Mouse (Mus musculus) embryonic facial prominence, embryonic 15.5 days (tissue): ENCODE data around the gene Alk. TPM values are rescaled to one million over a fixed set of nuclear protein-coding genes. Genes with fewer than 3 reads are reported as not detected.

Experiments used
- ATAC-seq: fragments of 200-750 bp; cut with Nextera tagmentation; 2 replicates; pipeline ENCODE4 v1.8.0; 2017; ENCODE audit warnings: low read depth, moderate TSS enrichment; ENCODE audit not compliant: insufficient number of reproducible peaks, low FRiP score, low TSS enrichment
- H3K27ac ChIP-seq: fragments of 300-500 bp; sonication (generic); replicated peaks from 2 replicates; pipeline ENCODE4 v1.5.1; 2015; ENCODE audit warnings: mild to moderate bottlenecking, inconsistent platforms
- H3K27me3 ChIP-seq: fragments of 300-500 bp; sonication (generic); 2 replicates; pipeline ENCODE4 v1.6.1; 2015; ENCODE audit warnings: inconsistent platforms
- H3K36me3 ChIP-seq: fragments of 300-500 bp; sonication (generic); 2 replicates; pipeline ENCODE4 v1.6.1; 2015; ENCODE audit warnings: mild to moderate bottlenecking, inconsistent platforms
- H3K4me1 ChIP-seq: fragments of 300-500 bp; sonication (generic); 2 replicates; pipeline ENCODE4 v1.6.1; 2015; ENCODE audit warnings: inconsistent platforms
- H3K4me2 ChIP-seq: fragments of 300-500 bp; sonication (generic); replicated peaks from 2 replicates; pipeline ENCODE4 v1.6.1; 2015; ENCODE audit warnings: mild to moderate bottlenecking, inconsistent platforms
- H3K4me3 ChIP-seq: fragments of 300-500 bp; sonication (generic); replicated peaks from 2 replicates; pipeline ENCODE4 v1.5.1; 2015; ENCODE audit warnings: mild to moderate bottlenecking, inconsistent platforms
- H3K9ac ChIP-seq: fragments of 300-500 bp; sonication (generic); 2 replicates; pipeline ENCODE4 v1.6.1; 2015; ENCODE audit warnings: inconsistent platforms
- H3K9me3 ChIP-seq: fragments of 300-500 bp; sonication (generic); replicated peaks from 2 replicates; pipeline ENCODE4 v1.6.1; 2016; ENCODE audit warnings: inconsistent platforms
- WGBS: fragments of 180-500 bp; shearing (Covaris S2); methylation state at CpG from one replicate; pipeline ENCODE4 v1.1.7; 2015; 5-methylcytosine and 5-hydroxymethylcytosine counted together
- polyA plus RNA-seq: library from polyadenylated mRNA; unstranded; fragments of >200 nt; fragmentation: Nextera tagmentation; extraction: Ambion mirVana; gene quantifications from 2 replicates; pipeline ENCODE4 v1.2.1, GENCODE M21; 2015

Gene Alk
- polyA plus RNA-seq, 1 experiment from 2014 or later, result 0.52 TPM

DNA sequence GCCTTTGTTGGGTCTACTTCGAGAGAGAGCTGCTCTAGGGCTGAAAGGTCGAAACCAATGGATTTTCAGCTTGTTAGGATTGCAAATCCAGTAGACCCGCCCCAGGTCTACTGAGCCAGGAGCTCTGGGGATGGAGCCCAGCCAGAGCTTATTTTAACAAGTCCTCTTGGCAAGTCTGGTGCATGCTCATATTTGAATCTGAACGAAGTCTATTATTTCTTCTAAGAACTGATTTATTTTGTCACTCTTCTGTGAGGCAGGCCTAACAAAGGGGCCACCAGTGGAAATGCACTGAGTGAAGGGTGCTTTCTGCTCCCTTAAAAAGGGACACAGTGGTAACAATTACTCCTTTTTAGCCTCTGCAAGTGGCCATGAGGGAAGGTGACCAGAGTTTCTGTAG lies 24.3 kb downstream of the Alk start:
- no peaks in the 10 kb centered on the region for H3K9me3 ChIP-seq
- no peak for ATAC-seq
- no peak overlapping the region for H3K9ac ChIP-seq
- H3K4me2 ChIP-seq, result no peak overlapping the region
- no peak overlapping the region for H3K4me3 ChIP-seq
- no peak overlapping the region for H3K27ac ChIP-seq
- WGBS, result 62% methylated on average over 4 of the region's 4 CpGs
- no peaks in the 10 kb centered on the region for H3K4me1 ChIP-seq
- H3K36me3 ChIP-seq, result no peaks in the 10 kb centered on the region
- H3K27me3 ChIP-seq, result no peaks in the 10 kb centered on the region

DNA sequence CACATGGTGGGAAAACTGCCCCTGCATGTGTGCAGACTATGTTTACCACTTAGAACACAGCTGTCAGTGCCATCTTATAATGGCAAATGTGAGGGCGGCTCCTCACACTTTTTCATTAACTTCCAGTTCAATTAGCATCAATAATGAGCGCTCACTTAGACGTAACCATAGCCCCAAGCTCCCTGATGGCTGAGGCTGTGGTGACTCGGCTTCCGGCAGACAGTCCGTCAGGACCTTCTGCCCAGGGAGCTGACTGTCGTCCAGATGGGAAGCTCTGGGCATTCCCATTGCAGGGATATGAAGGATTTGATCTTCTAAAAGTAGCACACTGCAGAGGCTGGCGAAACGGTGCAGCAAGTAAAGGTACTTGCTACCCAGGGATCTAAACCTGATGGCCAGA lies 25.1 kb downstream of the Alk start:
- 83% methylated on average over 9 of the region's 9 CpGs for WGBS
- Histone ChIP-seq H3K27me3 (no peaks in the 10 kb centered on the region), H3K36me3 (no peaks in the 10 kb centered on the region), H3K9ac (no peak overlapping the region), H3K9me3 (no peaks in the 10 kb centered on the region), H3K4me3 (no peak overlapping the region), H3K27ac (no peak overlapping the region), H3K4me2 (no peak overlapping the region), H3K4me1 (no peaks in the 10 kb centered on the region)
- no peak for ATAC-seq

DNA sequence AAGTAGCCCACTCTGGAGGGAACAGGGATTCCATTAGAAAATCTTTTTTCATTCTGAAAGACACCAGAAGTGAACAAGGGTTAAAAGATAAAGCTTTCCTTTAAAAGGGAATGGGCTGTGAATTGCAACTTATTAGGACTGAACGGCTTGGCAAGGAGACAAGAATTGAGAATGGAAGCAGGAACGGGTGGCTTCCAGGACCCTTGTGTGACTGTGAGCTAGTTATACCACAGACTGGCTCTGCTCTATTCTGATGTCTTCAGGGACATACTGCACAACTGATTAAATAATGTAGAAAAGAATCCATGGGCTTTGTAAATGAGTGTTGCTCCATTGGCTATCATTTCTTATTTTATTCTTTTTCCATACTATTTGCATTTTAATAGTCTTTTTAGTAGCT lies 33.0 kb downstream of the Alk start:
- Histone ChIP-seq H3K27ac (no peak overlapping the region), H3K4me2 (no peak overlapping the region), H3K9me3 (no peaks in the 10 kb centered on the region), H3K9ac (no peak overlapping the region), H3K27me3 (no peaks in the 10 kb centered on the region), H3K4me1 (no peaks in the 10 kb centered on the region), H3K4me3 (no peak overlapping the region), H3K36me3 (no peaks in the 10 kb centered on the region)
- 77% methylated on average over 2 of the region's 2 CpGs for WGBS
- ATAC-seq, result no peak

DNA sequence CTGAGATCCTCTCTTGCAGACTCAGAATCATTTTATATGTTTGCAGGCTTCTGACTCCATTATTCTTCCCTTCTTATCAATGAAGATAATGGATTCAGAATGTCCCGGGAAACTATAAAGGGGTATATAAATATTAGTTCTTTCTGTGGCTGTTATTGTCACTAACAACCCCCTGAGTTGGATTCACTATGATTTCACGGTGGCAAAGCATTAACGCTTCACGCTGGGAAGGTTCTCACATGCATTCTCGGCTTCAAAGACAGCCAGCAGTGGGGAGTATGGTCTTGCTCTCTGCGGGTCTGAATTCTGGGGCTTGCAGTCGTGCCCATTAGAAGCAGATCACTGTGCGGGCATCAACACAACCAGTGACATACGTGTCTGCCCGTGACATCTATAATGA lies 34.9 kb downstream of the Alk start:
- Histone ChIP-seq H3K4me1 (no peaks in the 10 kb centered on the region), H3K27me3 (no peaks in the 10 kb centered on the region), H3K4me2 (no peak overlapping the region), H3K9me3 (no peaks in the 10 kb centered on the region), H3K4me3 (no peak overlapping the region), H3K27ac (no peak overlapping the region), H3K36me3 (no peaks in the 10 kb centered on the region), H3K9ac (no peak overlapping the region)
- ATAC-seq, result no peak
- 70% methylated on average over 10 of the region's 10 CpGs for WGBS

DNA sequence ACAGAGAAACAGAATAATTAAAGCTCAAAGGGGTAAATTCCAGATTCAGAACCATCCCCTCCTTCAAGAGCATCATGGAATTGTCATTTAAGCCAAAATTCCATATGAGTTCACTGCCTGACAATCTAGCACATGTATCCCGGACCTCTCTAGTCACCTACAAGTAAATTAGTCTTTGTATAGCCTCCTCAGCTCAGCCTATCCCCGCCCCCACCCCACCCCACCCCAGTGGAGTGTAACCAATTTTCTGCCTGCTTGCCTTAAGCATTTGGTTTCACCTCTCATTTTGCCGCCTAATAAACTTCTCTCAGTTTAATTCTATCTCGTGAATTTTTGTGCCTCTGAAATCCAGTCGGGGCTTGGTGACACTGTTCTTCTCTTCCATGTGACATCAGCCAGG lies 41.0 kb downstream of the Alk start:
- Histone ChIP-seq H3K36me3 (no peaks in the 10 kb centered on the region), H3K27ac (no peak overlapping the region), H3K27me3 (no peaks in the 10 kb centered on the region), H3K9ac (no peak overlapping the region), H3K4me2 (no peak overlapping the region), H3K4me3 (no peak overlapping the region), H3K9me3 (no peaks in the 10 kb centered on the region), H3K4me1 (no peaks in the 10 kb centered on the region)
- no peak for ATAC-seq
- WGBS, result 52% methylated on average over 5 of the region's 5 CpGs

DNA sequence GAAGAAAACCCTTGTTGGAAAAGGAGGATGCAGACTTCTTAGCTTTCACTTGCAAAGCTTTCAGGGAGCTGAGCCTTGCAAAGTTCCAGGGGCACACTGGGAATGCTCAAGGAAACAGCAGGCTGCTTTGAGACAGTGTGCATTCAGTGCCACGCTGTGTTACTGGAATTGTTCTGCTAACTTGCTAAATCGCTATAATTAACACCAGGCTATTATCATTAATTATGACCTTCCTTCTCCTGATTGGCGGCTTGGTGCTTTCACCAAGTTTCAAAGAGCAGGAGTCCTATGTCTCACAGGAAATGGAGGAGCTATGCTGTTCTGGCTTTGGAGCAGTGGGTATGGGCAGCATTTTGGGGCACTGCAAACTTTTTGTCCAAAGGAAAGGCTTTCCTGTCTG lies 43.0 kb downstream of the Alk start:
- H3K9ac ChIP-seq, result no peak overlapping the region

DNA sequence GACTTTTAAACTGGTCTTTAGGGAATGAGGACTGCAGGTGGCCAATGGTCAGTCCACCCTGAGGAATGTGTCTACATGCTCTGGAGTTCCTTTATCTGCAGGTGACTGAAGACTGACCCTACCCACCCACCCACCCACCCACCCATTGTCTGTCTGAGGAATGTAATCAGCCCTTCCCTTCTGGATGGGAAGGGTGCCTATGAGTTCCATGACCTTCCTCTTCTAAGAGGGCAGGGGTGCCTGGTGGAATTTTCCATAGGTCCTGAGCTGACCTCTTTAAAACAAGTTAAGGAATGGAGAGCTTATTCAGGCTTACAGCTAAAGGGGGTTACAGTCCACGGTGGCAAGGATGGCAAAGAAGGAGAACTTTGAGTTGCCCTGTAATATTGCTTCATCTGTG lies 43.7 kb downstream of the Alk start:
- H3K36me3 ChIP-seq, result no peaks in the 10 kb centered on the region

More for the DNA sequence above, 43.0 kb downstream of the Alk start:
- no peak overlapping the region for H3K27ac ChIP-seq
- H3K4me2 ChIP-seq, result no peak overlapping the region
- H3K4me1 ChIP-seq, result no peaks in the 10 kb centered on the region
- WGBS, result 38% methylated on average over 3 of the region's 3 CpGs
- no peaks in the 10 kb centered on the region for H3K36me3 ChIP-seq
- no peak for ATAC-seq
- H3K27me3 ChIP-seq, result no peaks in the 10 kb centered on the region
- H3K4me3 ChIP-seq, result no peak overlapping the region
- H3K9me3 ChIP-seq, result no peaks in the 10 kb centered on the region

DNA sequence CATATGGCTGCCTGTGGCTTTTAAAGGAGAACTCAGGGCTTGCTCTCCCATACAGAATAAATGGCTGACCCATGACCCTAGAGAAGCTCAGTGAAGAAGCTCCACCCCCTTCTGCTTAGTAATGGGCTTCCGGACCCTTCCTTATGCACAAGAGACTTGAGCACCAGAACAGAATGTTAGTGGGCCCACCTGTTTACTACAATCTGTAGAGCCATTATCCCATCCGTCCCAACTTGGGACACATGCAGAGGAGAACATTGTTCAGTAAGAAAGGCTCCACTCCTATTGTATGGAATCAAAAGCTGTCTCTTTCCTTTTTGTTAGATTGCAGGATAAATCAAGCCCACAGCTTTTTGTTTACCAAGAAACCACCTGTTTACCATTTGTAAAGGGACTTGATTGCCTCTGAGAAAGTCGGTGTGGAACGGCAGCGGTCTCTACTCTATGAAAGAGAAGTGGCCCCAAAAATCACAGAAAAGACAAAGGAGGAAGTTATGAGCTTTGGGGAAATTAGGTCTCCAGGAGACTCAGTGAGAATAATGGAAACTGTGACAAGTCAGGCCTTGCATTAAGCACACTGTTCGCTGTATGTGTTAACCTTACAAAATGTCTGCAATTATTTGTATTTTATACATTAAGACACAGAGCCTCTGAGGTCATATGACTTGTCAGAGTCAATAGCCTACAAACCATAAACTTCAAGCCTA lies 47.2 kb downstream of the Alk start:
- no peak overlapping the region for H3K27ac ChIP-seq
- H3K4me2 ChIP-seq, result no peak overlapping the region
- WGBS, result 84% methylated on average over 6 of the region's 6 CpGs
- no peak overlapping the region for H3K4me3 ChIP-seq
- no peaks in the 10 kb centered on the region for H3K36me3 ChIP-seq
- H3K9ac ChIP-seq, result no peak overlapping the region
- ATAC-seq, result no peak
- no peaks in the 10 kb centered on the region for H3K27me3 ChIP-seq
- no peaks in the 10 kb centered on the region for H3K9me3 ChIP-seq
- no peaks in the 10 kb centered on the region for H3K4me1 ChIP-seq

More for the DNA sequence above, 43.7 kb downstream of the Alk start:
- H3K4me2 ChIP-seq, result no peak overlapping the region
- no peaks in the 10 kb centered on the region for H3K9me3 ChIP-seq
- H3K4me1 ChIP-seq, result no peaks in the 10 kb centered on the region
- H3K27ac ChIP-seq, result no peak overlapping the region
- H3K27me3 ChIP-seq, result no peaks in the 10 kb centered on the region
- H3K9ac ChIP-seq, result no peak overlapping the region
- no peak overlapping the region for H3K4me3 ChIP-seq
- ATAC-seq, result no peak
- WGBS, result 86% methylated on average over 1 of the region's 1 CpGs

DNA sequence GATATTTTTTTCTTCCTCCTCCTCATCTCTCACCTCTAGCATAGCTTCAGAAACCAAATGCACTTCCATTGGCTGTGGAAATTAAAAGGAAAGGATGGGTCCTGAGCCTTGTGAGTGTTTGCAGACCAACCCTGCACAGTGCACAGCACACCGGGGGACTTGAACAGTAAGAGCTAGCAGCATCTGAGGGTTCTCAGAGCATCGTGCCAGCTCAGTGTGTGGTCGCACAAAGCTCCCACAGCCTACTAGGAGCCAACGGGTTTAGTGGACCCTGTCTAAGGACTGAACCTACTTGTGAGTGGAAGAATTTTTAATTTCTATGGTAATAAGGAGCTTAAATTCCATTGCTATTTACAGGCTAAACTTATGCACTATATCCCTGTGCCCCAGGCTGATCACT lies 58.2 kb downstream of the Alk start:
- Histone ChIP-seq H3K4me2 (no peak overlapping the region), H3K9me3 (no peaks in the 10 kb centered on the region), H3K36me3 (no peaks in the 10 kb centered on the region), H3K4me3 (no peak overlapping the region), H3K27ac (no peak overlapping the region), H3K4me1 (no peaks in the 10 kb centered on the region), H3K27me3 (no peaks in the 10 kb centered on the region), H3K9ac (no peak overlapping the region)
- ATAC-seq, result no peak
- WGBS, result 76% methylated on average over 4 of the region's 4 CpGs

DNA sequence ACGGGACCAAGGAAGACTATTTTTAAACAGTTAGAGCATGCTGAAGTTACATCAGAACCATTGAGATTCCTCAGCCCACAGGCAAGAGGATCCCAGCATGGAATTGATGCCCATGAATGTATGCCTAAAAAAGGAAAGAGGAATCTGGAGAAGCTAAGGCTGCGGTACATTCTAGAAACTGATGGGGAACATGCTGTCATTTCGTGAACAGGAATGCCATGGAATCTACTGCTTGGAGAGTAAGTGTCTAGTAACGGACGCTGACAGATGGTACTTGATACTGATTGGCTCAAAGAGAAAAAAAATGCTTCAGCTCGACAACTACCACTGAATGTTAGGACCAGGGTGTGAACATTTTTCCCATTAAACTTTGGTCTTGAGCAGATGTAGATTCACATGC lies 69.1 kb downstream of the Alk start:
- Histone ChIP-seq H3K4me2 (no peak overlapping the region), H3K4me1 (no peaks in the 10 kb centered on the region), H3K36me3 (no peaks in the 10 kb centered on the region), H3K4me3 (no peak overlapping the region), H3K9ac (no peak overlapping the region), H3K27ac (no peak overlapping the region), H3K27me3 (no peaks in the 10 kb centered on the region), H3K9me3 (no peaks in the 10 kb centered on the region)
- no peak for ATAC-seq
- whole genome bisulfite sequencing, result 80% methylated on average over 6 of the region's 6 CpGs

DNA sequence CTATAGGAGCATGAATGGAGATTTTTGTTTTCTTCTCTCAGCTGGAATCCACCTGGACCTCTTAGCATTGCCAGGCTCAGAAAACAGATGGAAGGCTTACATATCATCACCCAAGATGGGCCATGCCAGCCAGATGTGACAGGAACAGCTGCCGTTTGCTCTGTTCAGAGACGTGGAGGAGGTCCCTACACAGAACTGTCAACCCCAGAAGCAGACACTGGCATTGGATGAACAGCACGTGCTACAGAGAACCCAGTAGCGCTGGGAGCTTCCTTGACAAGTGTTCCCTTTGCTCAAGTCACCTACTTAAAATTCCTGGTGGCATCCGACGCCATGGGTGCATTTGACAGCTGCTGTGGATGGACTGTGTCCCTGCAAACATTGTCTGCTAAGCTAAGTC lies 72.2 kb downstream of the Alk start:
- no peak overlapping the region for H3K4me3 ChIP-seq
- no peaks in the 10 kb centered on the region for H3K36me3 ChIP-seq
- WGBS, result 72% methylated on average over 6 of the region's 6 CpGs
- no peak for ATAC-seq
- no peaks in the 10 kb centered on the region for H3K9me3 ChIP-seq
- H3K4me2 ChIP-seq, result no peak overlapping the region
- no peak overlapping the region for H3K9ac ChIP-seq
- H3K4me1 ChIP-seq, result no peaks in the 10 kb centered on the region
- H3K27me3 ChIP-seq, result no peaks in the 10 kb centered on the region
- H3K27ac ChIP-seq, result no peak overlapping the region

DNA sequence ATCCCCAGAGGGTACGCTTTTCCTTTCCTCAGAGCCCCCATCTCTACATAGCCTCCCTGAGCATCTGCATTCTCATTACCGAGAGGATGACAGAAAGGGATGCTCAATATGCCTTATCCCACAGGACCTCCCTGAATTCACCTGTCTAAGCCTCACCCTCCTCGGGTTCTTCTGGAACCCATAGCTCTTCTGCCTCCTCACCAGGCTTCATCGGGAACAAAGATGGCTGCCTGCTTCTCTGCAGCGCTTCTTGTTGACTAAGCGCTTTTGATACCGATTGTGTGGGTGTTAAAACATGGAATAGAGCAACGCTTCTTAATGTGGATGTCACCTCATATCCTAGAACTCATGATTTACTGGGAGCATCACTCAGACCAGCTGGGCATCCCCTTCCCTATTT lies 75.9 kb downstream of the Alk start:
- no peak overlapping the region for H3K4me3 ChIP-seq
- no peaks in the 10 kb centered on the region for H3K4me1 ChIP-seq
- no peaks in the 10 kb centered on the region for H3K27me3 ChIP-seq
- no peak overlapping the region for H3K9ac ChIP-seq
- no peak for ATAC-seq
- H3K27ac ChIP-seq, result no peak overlapping the region
- H3K4me2 ChIP-seq, result no peak overlapping the region
- no peaks in the 10 kb centered on the region for H3K9me3 ChIP-seq
- H3K36me3 ChIP-seq, result no peaks in the 10 kb centered on the region
- WGBS, result 86% methylated on average over 8 of the region's 8 CpGs
